Mouse (Mus musculus) hindbrain, embryonic 16.5 days (tissue): Measurements from ENCODE around the gene Parvb. TPM values are rescaled to one million over a fixed set of nuclear protein-coding genes. Genes with fewer than 3 reads are reported as not detected.
"Not testable (repeated sequence)": the region's sequence is repeated elsewhere in the genome, so short reads cannot be mapped to it uniquely, and the experiment has no call there.

Experiments used
- ATAC-seq: fragments of 200-750 bp; cut with Nextera tagmentation; 2 replicates; pipeline ENCODE4 v1.8.0; 2017; ENCODE audit warnings: moderate TSS enrichment, moderate library complexity
- H3K27ac ChIP-seq: fragments of 300-500 bp; sonication (generic); 2 replicates; pipeline ENCODE4 v1.5.1; 2014; ENCODE audit warnings: low read depth, mild to moderate bottlenecking, control low read depth, low read length, moderate library complexity
- H3K27me3 ChIP-seq: fragments of 300-500 bp; sonication (generic); replicated peaks from 2 replicates; pipeline ENCODE4 v1.6.1; 2014; ENCODE audit warnings: low read length; ENCODE audit not compliant: control insufficient read depth, insufficient read depth
- H3K36me3 ChIP-seq: fragments of 300-500 bp; sonication (generic); 2 replicates; pipeline ENCODE4 v1.6.1; 2014; ENCODE audit warnings: mild to moderate bottlenecking, low read length, moderate library complexity, mixed read lengths; ENCODE audit not compliant: control insufficient read depth, insufficient read depth
- H3K4me1 ChIP-seq: fragments of 300-500 bp; sonication (generic); 2 replicates; pipeline ENCODE4 v1.6.1; 2014; ENCODE audit warnings: low read depth, low read length; ENCODE audit not compliant: control insufficient read depth, insufficient read depth
- H3K4me2 ChIP-seq: fragments of 300-500 bp; sonication (generic); 2 replicates; pipeline ENCODE4 v1.6.1; 2014; ENCODE audit warnings: mild to moderate bottlenecking, low read length, control low read depth, moderate library complexity
- H3K4me3 ChIP-seq: fragments of 300-500 bp; sonication (generic); 2 replicates; pipeline ENCODE4 v1.5.1; 2014; ENCODE audit warnings: mild to moderate bottlenecking, low read length, control low read depth, moderate library complexity
- H3K9ac ChIP-seq: fragments of 300-500 bp; sonication (generic); 2 replicates; pipeline ENCODE4 v1.6.1; 2014; ENCODE audit warnings: low read depth, mild to moderate bottlenecking, control low read depth, low read length, moderate library complexity
- H3K9me3 ChIP-seq: fragments of 300-500 bp; sonication (generic); 2 replicates; pipeline ENCODE4 v1.6.1; 2014; ENCODE audit warnings: mild to moderate bottlenecking, low read length, moderate library complexity; ENCODE audit not compliant: control insufficient read depth
- WGBS: fragments of 180-500 bp; shearing (Covaris S2); extraction: QIAGEN DNeasy Blood & Tissue Kit; methylation state at CpG from one replicate; pipeline ENCODE4 v1.1.7; 2014; 5-methylcytosine and 5-hydroxymethylcytosine counted together
- polyA plus RNA-seq: library from polyadenylated mRNA; unstranded; fragments of >200 nt; fragmentation: Nextera tagmentation; extraction: Ambion mirVana; gene quantifications from 2 replicates; pipeline ENCODE4 v1.2.1, GENCODE M21; 2015

The Parvb gene
- polyA plus RNA-seq, 1 experiment from 2014 or later, result 4.8 TPM

DNA sequence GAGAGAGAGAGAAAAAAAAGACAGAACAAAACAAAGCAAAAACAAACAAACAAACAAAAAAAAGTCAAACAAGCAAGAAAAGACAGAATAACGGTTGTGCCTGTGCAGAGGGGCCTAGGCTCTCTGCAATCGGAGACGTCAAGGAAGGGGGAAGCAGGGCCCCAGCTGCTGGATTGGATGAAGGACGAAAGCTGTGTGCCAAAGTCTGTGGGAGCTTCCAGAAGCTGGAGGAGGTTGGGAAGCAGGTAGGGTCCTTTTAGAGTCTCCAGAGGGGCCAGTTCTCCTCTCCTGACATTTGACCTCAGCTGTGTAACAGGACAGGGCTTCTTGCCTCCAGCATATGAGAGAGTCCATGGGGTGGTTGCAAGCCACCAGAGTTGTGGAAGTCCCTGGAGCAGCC is 44.2 kb downstream of the Parvb start:
- 80% methylated on average over 4 of the region's 4 CpGs for WGBS
- Histone ChIP-seq H3K4me3 (no peak overlapping the region), H3K27ac (no peak overlapping the region), H3K27me3 (no peaks in the 10 kb centered on the region), H3K9me3 (no peaks in the 10 kb centered on the region), H3K4me1 (no peaks in the 10 kb centered on the region), H3K4me2 (no peak overlapping the region), H3K36me3 (no peaks in the 10 kb centered on the region), H3K9ac (no peak overlapping the region)
- no peak for ATAC-seq

- Histone ChIP-seq H3K9me3 (no peaks in the 10 kb centered on the region), H3K9ac (no peak overlapping the region), H3K4me1 (no peaks in the 10 kb centered on the region), H3K36me3 (no peaks in the 10 kb centered on the region), H3K4me2 (no peak overlapping the region), H3K27ac (no peak overlapping the region), H3K27me3 (no peaks in the 10 kb centered on the region), H3K4me3 (no peak overlapping the region)
- WGBS, result 67% methylated on average over 7 of the region's 7 CpGs
- no peak for ATAC-seq
These were observed 46.2 kb downstream of the Parvb start for GRCm38 (mm10) chr15:84278091-84278490.

DNA sequence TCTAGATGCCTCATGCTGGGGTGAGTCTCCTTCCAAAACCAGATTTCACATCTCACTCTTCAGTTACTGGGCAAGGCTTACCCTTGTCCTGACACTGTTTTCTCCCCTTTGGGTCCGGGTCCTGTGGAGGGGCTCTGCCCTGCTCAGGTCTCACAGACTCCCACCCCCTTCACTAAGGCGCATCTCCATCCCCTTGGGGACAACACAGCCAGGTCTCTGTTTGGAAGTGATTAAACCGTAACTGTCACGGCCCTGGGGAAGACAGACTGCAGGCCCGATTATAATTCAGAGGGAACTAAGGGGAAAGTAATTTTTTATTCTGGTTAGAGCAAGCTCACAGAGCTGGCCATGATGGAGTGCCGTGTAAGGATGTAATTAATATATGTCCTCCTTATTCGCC is 46.8 kb downstream of the Parvb start:
- Histone ChIP-seq H3K27ac (no peak overlapping the region), H3K27me3 (no peaks in the 10 kb centered on the region), H3K4me2 (no peak overlapping the region), H3K9me3 (no peaks in the 10 kb centered on the region), H3K36me3 (no peaks in the 10 kb centered on the region), H3K4me3 (no peak overlapping the region), H3K9ac (no peak overlapping the region), H3K4me1 (no peaks in the 10 kb centered on the region)
- WGBS, result 50% methylated on average over 7 of the region's 7 CpGs
- peak; percentile 58; the same call in 1 of the 2 replicates for ATAC-seq

- H3K4me2 ChIP-seq, result no peak overlapping the region
- H3K27ac ChIP-seq, result no peak overlapping the region
- WGBS, result 83% methylated on average over 8 of the region's 8 CpGs
- H3K4me3 ChIP-seq, result no peak overlapping the region
- no peaks in the 10 kb centered on the region for H3K4me1 ChIP-seq
- ATAC-seq, result no peak
- no peak overlapping the region for H3K9ac ChIP-seq
- H3K27me3 ChIP-seq, result no peaks in the 10 kb centered on the region
- no peaks in the 10 kb centered on the region; the same call in 1 of the 2 replicates for H3K9me3 ChIP-seq
- H3K36me3 ChIP-seq, result no peaks in the 10 kb centered on the region
These were observed 48.5 kb downstream of the Parvb start for GRCm38 (mm10) chr15:84280309-84280708.

DNA sequence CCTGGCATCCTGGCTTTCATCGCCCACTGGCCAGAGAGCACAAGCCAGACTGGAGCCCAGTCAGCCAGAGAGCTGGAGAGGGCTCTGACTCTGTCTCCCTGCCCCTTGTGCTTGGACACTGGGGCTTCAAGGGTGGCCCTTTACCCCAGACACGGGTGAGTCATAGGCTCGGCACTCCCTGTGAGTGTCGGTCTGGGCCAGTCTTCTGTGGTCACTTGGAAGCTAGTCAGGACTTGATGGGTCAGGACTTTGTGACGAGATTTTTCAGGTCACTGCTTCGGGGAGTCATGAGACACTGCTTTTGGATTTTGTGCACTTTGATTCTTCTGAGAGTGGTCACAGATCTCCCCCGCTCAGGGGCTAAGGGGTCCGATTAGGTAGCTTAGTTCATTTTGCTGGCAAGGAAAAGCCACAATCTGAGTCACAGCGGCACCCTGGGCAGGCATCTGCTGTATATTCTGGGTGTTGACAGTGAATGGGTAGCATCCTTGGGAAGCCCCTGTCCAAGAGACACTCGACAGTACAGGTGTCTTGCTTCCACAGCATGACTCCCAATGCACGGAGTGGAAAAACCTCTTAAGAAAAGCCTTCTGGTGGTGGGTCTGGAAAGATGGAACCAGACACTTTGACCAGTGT is 49.0 kb downstream of the Parvb start:
- H3K9ac ChIP-seq, result no peak overlapping the region
- H3K4me1 ChIP-seq, result no peaks in the 10 kb centered on the region
- H3K9me3 ChIP-seq, result no peaks in the 10 kb centered on the region; the same call in 1 of the 2 replicates
- no peak overlapping the region for H3K4me2 ChIP-seq
- H3K27me3 ChIP-seq, result no peaks in the 10 kb centered on the region
- no peak for ATAC-seq
- no peaks in the 10 kb centered on the region for H3K36me3 ChIP-seq
- H3K27ac ChIP-seq, result no peak overlapping the region
- no peak overlapping the region for H3K4me3 ChIP-seq
- 86% methylated on average over 11 of the region's 11 CpGs for WGBS

DNA sequence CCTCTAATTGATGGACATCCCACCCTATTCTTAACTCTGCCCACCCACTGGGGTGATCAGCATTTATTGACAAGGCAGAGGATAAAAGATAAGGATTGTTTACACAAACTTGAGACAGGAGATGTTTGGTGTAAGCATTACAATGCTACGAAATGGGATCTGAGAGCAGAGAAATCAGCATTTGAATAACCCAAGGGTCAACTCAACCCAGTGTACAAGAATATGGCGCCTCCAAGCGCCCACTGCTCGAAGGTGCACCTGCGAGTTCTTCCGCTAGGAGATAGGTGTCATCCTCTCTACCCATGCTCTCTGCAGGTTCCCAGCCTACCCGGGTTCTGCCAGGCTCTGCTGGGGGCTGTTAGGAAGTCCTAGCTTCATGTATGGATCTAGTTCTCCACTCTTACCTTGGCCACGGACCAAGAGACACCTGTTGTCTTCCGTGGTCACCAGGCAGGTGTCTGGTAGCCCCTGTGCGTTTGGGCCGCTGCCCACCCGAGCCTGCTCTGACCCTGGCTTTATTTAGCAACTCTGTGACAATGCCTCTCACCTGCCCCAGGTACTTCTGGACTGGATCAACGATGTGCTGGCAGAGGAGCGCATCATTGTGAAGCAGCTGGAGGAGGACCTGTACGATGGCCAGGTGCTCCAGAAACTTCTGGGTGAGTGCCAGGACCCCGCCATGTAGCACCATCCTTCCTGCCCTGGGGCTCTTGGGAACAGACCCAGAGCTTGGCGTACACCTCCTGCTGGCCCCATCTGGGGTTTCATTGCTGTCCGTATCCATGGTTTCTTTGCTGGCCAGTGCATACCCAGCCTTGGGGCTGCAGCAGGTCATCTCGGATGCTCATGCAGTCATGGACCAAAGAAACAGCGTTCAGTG is 50.6 kb downstream of the Parvb start:
- WGBS, result 74% methylated on average over 20 of the region's 20 CpGs
- Histone ChIP-seq H3K36me3 (no peaks in the 10 kb centered on the region), H3K4me3 (no peak overlapping the region), H3K4me1 (no peaks in the 10 kb centered on the region), H3K4me2 (no peak overlapping the region), H3K9me3 (no peaks in the 10 kb centered on the region; the same call in 1 of the 2 replicates), H3K27me3 (no peaks in the 10 kb centered on the region), H3K27ac (no peak overlapping the region), H3K9ac (no peak overlapping the region)
- ATAC-seq, result no peak

DNA sequence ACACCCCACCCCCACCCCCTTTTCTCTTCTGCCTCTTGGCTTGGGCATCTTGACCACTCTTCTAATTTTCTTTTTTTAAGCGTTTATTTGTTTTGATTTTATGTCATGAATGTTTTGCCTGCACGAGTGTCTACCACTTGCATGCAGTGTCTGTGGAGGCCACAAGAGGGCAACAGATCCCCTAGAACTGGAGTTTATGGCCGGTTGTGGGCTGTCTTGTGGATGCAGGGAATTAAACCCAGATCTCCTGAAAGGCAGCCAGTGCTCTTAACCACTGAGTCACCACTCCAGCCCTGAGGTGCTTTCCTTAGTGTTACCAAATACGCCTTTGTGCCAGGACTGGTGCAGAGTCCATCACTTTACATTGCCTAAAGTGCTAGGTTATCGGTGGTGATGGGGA is 52.2 kb downstream of the Parvb start:
- Histone ChIP-seq H3K9ac (no peak overlapping the region), H3K27me3 (no peaks in the 10 kb centered on the region), H3K27ac (no peak overlapping the region), H3K36me3 (no peaks in the 10 kb centered on the region), H3K4me1 (peaks cover 2% of the 10 kb centered on the region; the same call in 1 of the 2 replicates), H3K4me3 (no peak overlapping the region), H3K9me3 (no peaks in the 10 kb centered on the region; the same call in 1 of the 2 replicates), H3K4me2 (no peak overlapping the region)
- no peak for ATAC-seq
- 64% methylated on average over 5 of the region's 5 CpGs for WGBS

- Histone ChIP-seq H3K9ac (no peak overlapping the region), H3K9me3 (no peaks in the 10 kb centered on the region; the same call in 1 of the 2 replicates), H3K4me1 (peaks cover 2% of the 10 kb centered on the region; the same call in 1 of the 2 replicates), H3K27ac (no peak overlapping the region), H3K4me2 (no peak overlapping the region), H3K4me3 (no peak overlapping the region), H3K27me3 (no peaks in the 10 kb centered on the region), H3K36me3 (no peaks in the 10 kb centered on the region)
- WGBS, result 65% methylated on average over 7 of the region's 7 CpGs
- ATAC-seq, result no peak
These were observed 53.6 kb downstream of the Parvb start for GRCm38 (mm10) chr15:84285453-84285852.

DNA sequence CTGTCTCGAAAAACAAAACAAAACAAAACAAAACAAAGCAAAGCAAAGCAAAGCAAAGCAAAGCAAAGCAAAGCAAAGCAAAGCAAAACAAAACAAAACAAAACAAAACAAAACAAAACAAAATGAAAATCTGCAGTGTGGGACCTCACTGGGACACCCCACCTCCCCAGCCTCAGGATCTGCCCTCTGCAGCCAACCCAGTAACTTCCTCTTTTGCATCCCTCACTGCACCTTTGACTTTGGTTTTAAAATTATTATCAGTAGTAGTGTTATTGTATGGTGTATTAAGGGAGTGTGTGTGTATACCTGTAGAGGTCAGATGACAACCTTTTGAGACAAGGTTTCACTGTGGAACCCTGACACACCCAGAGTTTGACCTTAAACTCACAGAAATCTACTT is 57.1 kb downstream of the Parvb start:
- WGBS, result 72% methylated on average over 1 of the region's 1 CpGs
- not testable (repeated sequence) for ATAC-seq, H3K9me3 ChIP-seq, H3K9ac ChIP-seq, H3K4me3 ChIP-seq, H3K27me3 ChIP-seq, H3K36me3 ChIP-seq, H3K27ac ChIP-seq, H3K4me1 ChIP-seq, H3K4me2 ChIP-seq
